Mouse (Mus musculus): ENCODE measurements at regions not wholly inside any gene's neighbourhood (a gene's known extent, or its start where the extent isn't known, plus 50 kb on each side); places are given as distances from the start of the nearest gene placed in this dataset.
"Not testable (repeated sequence)": the region's sequence is repeated elsewhere in the genome, so short reads cannot be mapped to it uniquely, and the experiment has no call there.

DNA sequence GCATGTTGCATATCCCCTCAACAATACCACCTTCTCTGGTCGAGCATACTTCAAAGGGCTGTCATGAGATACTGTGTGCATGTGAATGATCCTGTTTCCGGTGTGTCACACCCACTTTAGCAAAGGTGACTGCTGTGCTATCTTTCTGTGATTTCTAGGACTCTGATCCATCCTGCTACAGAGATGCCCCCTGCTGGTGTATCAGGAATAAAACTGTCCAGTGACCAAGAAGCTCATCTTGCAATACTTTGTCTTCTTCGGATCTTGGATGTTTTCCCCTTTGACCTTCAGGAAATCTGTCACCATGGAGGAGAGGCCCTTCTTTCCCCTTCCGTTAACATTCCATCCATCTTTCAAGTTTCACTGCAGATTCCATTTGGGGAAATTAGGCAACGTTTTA lies 177.5 kb upstream of the Npvf start:
- H3K27me3 ChIP-seq (replicated peaks): no peaks in the 10 kb centered on the region
- H3K4me3 ChIP-seq (replicated peaks): no peak overlapping the region
- no peak for ATAC-seq
- no peaks in the 10 kb centered on the region for H3K9me3 ChIP-seq
- 54% methylated on average over 5 of the region's 5 CpGs for WGBS
- no peak overlapping the region for H3K9ac ChIP-seq
- no peaks in the 10 kb centered on the region for H3K36me3 ChIP-seq
- H3K4me2 ChIP-seq (replicated peaks): no peak overlapping the region
- no peak overlapping the region for H3K27ac ChIP-seq
- no peaks in the 10 kb centered on the region for H3K4me1 ChIP-seq (replicated peaks)

DNA sequence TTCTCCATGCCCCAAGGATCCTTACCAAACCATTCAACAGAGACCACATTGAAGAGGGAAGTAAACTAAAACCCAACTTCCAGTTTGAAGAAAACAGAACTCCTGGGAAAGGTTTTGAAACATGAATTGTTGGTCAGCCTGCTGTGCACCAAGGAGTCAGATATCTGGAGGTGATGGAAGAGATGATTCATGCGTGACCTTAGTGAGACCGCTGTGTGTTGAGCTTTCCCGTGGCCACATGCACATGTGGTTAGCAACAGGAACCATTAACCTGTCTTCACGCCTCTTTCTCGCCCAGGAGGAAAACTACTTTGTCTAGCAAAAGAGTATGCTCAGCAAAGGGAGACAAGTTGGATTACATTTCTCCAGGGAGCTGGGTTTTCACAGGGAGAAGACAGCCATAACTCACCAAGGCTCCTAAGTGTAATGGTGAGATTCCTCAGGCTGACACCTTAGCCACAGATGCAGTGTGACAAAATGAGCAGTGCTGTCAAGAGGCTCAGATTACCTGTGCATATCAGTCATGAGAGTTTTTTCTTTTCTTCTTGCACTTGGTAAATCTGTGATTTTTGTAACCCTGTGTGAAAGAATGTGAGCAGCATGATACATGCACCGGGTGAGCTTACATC lies 181.9 kb upstream of the Npvf start:
- no peaks in the 10 kb centered on the region for H3K36me3 ChIP-seq
- H3K4me1 ChIP-seq (replicated peaks): no peaks in the 10 kb centered on the region
- H3K9ac ChIP-seq: no peak overlapping the region
- 83% methylated on average over 6 of the region's 6 CpGs for WGBS
- H3K4me3 ChIP-seq (replicated peaks): no peak overlapping the region
- ATAC-seq: no peak
- H3K4me2 ChIP-seq (replicated peaks): no peak overlapping the region
- H3K27ac ChIP-seq: no peak overlapping the region
- H3K9me3 ChIP-seq: no peaks in the 10 kb centered on the region
- no peaks in the 10 kb centered on the region for H3K27me3 ChIP-seq (replicated peaks)

DNA sequence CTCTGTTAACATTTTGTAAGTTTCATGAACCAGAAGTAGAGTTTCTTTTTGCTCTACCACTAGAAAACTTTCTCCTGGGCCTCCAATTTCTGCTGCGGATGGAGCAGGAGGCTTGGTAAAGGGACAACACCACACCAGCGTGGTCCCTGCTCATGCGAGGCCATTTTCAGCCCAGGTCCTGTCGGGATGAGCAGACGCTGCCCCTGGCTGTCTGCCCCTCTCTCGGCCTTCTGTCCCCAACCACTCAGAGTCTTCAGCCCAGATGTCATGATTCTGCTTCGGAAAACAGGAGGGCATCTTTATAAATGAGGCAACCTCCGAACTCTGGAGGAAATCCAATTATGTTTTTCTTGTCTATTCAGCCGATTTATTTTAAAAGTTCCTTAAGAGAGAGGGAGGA lies 186.6 kb upstream of the Npvf start:
- Histone ChIP-seq H3K27ac (no peak overlapping the region), H3K36me3 (no peaks in the 10 kb centered on the region), H3K4me3 (replicated peaks) (no peak overlapping the region), H3K4me1 (replicated peaks) (no peaks in the 10 kb centered on the region), H3K4me2 (replicated peaks) (no peak overlapping the region), H3K9me3 (no peaks in the 10 kb centered on the region), H3K9ac (no peak overlapping the region), H3K27me3 (replicated peaks) (no peaks in the 10 kb centered on the region)
- ATAC-seq: no peak
- WGBS: 62% methylated on average over 9 of the region's 9 CpGs

DNA sequence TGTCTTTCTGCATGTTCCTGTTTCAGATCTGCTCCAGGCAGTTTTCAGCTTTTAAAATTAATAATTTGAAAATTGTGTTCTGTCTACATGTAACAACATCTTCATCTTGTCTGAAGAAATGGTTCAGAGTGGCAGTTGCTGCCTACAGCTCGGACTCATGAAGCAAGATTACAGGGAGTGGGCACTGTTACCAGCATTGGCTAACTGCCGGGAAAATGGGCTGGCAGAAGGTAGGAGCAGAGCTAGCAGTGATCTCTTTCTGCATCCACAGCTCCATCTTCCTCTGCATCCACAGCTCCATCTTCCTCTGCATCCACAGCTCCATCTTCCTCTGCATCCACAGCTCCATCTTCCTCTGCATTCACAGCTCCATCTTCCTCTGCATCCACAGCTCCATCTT lies 191.0 kb upstream of the Npvf start:
- H3K27me3 ChIP-seq (replicated peaks); H3K27ac ChIP-seq; H3K9ac ChIP-seq; ATAC-seq; H3K4me2 ChIP-seq (replicated peaks); H3K4me1 ChIP-seq (replicated peaks); H3K36me3 ChIP-seq; H3K9me3 ChIP-seq; H3K4me3 ChIP-seq (replicated peaks): not testable (repeated sequence)
- 84% methylated on average over 2 of the region's 2 CpGs for WGBS

DNA sequence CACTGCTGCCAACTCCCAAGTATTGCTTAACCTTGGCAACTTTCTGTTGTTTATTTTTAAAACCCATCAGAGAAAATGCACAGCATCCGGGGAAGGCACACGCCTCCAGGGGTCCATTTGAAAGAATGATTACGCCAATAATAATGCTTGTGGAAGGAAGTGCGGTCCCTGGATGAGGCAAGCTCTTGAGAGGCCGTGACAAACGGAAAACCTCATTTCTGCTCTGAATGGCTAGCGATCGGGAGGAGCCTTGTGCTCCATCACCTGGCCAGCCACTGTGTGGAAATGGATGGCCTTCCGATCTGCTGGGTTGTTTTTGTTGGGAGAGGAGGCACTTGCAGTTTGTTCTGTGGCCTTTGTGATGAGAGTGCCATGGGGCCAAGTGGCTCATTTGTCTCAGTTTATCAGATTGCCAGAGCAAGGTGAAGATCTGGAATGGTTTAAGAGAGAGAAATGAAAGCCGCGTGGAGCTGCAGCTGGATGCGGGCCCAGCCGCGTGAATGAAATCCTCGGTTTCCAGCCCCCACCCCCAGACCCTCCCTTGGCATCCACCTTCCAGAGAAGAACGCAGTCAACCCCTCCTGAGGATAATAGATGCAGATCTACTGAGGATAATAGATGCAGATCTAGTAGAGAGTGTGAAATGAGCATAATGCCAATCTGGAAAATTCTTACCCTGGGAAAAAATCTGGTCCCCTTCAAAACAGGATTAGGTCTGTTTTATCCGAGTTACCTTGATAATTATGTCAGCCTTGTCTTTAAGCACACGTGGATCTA lies 192.7 kb upstream of the Npvf start:
- no peaks in the 10 kb centered on the region for H3K4me1 ChIP-seq (replicated peaks)
- H3K36me3 ChIP-seq: no peaks in the 10 kb centered on the region
- H3K4me2 ChIP-seq (replicated peaks): no peak overlapping the region
- H3K9ac ChIP-seq: no peak overlapping the region
- no peak overlapping the region for H3K27ac ChIP-seq
- no peak overlapping the region for H3K4me3 ChIP-seq (replicated peaks)
- no peaks in the 10 kb centered on the region for H3K27me3 ChIP-seq (replicated peaks)
- no peaks in the 10 kb centered on the region for H3K9me3 ChIP-seq
- no peak for ATAC-seq
- 56% methylated on average over 18 of the region's 18 CpGs for WGBS

DNA sequence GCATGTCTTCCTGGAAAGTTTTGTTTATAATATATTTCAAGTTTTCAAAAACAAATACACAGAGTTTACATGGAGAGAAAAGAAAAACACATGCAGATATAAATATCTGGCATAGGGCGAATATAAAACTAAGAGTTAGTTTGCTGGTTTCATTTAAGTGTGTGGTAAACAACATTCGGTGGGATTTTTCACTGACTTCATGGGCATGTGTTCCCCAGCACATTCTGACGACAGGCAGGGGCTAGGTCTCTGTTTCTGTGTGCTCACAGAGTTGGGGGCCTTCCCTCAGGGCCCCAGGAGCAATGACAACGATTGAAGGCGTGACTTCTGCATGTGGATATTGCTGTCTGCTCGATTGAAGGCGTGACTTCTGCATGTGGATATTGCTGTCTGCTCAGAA lies 193.3 kb upstream of the Npvf start:
- Histone ChIP-seq H3K4me3 (replicated peaks) (no peak overlapping the region), H3K27me3 (replicated peaks) (no peaks in the 10 kb centered on the region), H3K36me3 (no peaks in the 10 kb centered on the region), H3K27ac (no peak overlapping the region), H3K4me1 (replicated peaks) (no peaks in the 10 kb centered on the region), H3K9me3 (no peaks in the 10 kb centered on the region), H3K4me2 (replicated peaks) (no peak overlapping the region), H3K9ac (no peak overlapping the region)
- no peak for ATAC-seq
- 65% methylated on average over 7 of the region's 7 CpGs for WGBS

DNA sequence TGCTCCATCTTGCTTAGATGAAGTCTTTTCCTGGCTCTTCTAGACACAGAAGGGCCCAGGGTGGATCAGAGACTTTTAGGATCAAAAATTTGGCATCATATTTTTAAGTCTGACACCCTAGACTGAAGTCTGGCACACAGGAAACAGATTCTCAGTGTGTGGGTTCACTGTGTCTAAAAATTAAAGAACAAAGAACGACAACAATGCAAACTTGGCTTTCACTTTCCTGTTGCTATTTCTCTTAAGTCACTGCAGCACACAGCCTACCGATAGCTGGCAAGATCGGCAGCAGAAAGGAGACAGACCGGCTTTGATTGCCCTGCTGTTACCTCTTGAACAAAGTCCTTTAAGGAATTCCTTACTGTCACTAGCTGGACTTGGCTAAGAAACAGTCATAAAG lies 204.9 kb upstream of the Npvf start:
- H3K27me3 ChIP-seq (replicated peaks): no peaks in the 10 kb centered on the region
- no peaks in the 10 kb centered on the region for H3K4me1 ChIP-seq (replicated peaks)
- H3K36me3 ChIP-seq: no peaks in the 10 kb centered on the region
- H3K4me3 ChIP-seq (replicated peaks): no peak overlapping the region
- no peaks in the 10 kb centered on the region for H3K9me3 ChIP-seq
- no peak overlapping the region for H3K4me2 ChIP-seq (replicated peaks)
- 69% methylated on average over 4 of the region's 4 CpGs for WGBS
- no peak overlapping the region for H3K9ac ChIP-seq
- ATAC-seq: no peak
- H3K27ac ChIP-seq: no peak overlapping the region

DNA sequence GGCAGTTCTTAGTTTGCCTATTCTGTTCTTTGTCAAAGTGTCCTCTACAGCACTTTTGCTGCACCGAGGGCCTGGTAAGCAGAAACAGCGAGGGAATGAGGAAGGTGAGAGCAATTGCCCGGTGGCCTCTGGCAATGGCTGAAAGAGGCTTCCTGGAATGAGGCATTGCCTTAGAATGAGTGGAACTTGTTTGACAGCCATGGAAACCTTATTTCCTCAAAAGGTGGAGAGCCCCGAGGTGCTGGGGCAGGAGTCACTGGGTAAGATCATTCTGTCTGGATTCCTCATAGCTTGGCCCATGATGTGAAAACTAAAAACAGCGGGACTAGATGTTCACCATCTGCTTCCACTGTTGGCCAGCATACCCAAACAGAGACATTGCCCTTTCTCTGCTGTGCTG lies 223.8 kb upstream of the Npvf start:
- no peaks in the 10 kb centered on the region for H3K36me3 ChIP-seq
- no peak overlapping the region for H3K4me3 ChIP-seq (replicated peaks)
- ATAC-seq: no peak
- WGBS: 68% methylated on average over 5 of the region's 5 CpGs
- no peak overlapping the region for H3K4me2 ChIP-seq (replicated peaks)
- no peaks in the 10 kb centered on the region for H3K4me1 ChIP-seq (replicated peaks)
- H3K27me3 ChIP-seq (replicated peaks): no peaks in the 10 kb centered on the region
- no peaks in the 10 kb centered on the region for H3K9me3 ChIP-seq
- no peak overlapping the region for H3K27ac ChIP-seq
- H3K9ac ChIP-seq: no peak overlapping the region

DNA sequence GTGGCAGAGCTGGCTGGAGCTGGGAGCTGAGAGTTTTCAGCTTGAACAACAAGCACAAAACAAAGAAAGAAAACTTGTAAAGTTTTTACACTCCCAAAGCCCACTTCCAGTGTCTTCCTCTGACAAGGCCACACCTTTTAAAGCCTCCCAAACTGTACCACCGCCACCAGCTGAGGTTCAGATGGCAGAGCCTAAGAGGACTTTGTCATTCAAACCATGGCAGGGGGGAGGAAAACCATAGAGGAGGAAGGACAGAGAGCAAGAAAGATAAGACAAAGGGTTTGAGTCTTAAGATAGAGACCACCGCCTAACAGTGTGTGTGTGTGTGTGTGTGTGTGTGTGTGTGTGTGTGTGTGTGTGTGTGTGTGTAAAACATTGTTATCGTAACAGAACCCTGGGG lies 228.1 kb upstream of the Npvf start:
- ATAC-seq: no peak
- 64% methylated on average over 3 of the region's 3 CpGs for WGBS
- no peaks in the 10 kb centered on the region for H3K9me3 ChIP-seq
- no peaks in the 10 kb centered on the region for H3K4me1 ChIP-seq (replicated peaks)
- no peak overlapping the region for H3K9ac ChIP-seq
- H3K27ac ChIP-seq: no peak overlapping the region
- no peaks in the 10 kb centered on the region for H3K27me3 ChIP-seq (replicated peaks)
- no peak overlapping the region for H3K4me3 ChIP-seq (replicated peaks)
- no peaks in the 10 kb centered on the region for H3K36me3 ChIP-seq
- H3K4me2 ChIP-seq (replicated peaks): no peak overlapping the region

DNA sequence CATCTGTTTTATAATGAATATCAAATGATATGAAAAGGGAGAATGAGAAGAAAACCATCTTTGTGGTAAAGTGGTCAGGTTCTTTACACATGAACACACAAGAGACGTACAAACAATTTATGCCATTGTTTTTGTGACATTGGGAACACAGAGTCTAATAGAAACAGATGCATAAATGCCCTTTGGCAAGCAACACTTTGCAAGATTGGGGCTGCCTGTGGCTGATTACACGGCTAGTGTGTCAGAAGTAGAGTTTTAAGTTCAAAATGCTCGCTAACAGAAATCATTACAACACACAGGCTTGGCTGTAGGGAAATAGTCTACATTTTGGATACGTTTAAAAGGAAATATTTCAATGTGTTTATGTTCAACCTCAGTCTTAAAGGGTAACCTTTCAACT lies 228.5 kb upstream of the Npvf start:
- Histone ChIP-seq H3K4me1 (replicated peaks) (no peaks in the 10 kb centered on the region), H3K4me2 (replicated peaks) (no peak overlapping the region), H3K27me3 (replicated peaks) (no peaks in the 10 kb centered on the region), H3K4me3 (replicated peaks) (no peak overlapping the region), H3K27ac (no peak overlapping the region), H3K9me3 (no peaks in the 10 kb centered on the region), H3K36me3 (no peaks in the 10 kb centered on the region), H3K9ac (no peak overlapping the region)
- no peak for ATAC-seq
- WGBS: 66% methylated on average over 4 of the region's 4 CpGs

DNA sequence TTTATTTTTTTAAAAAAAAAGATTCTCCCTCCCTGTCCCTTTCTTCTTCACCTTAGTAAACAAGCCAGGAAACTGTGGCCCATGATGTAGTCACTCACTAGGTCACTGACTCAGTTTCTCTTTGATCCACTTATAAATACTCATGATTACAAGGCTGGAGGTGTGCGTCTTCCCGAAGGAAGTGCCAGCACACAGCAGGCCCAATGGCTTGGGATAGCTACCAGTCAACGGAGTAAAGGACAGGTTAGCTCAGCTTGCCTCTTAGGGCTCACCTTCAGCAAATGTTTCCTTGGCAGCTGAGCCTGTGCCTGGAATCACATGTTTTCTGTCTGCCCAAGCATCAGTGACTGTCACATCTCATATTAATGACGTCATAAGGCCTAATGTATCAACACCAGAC lies 230.8 kb upstream of the Npvf start:
- no peaks in the 10 kb centered on the region for H3K36me3 ChIP-seq
- H3K4me2 ChIP-seq (replicated peaks): no peak overlapping the region
- H3K4me1 ChIP-seq (replicated peaks): no peaks in the 10 kb centered on the region
- no peak overlapping the region for H3K27ac ChIP-seq
- no peak overlapping the region for H3K4me3 ChIP-seq (replicated peaks)
- ATAC-seq: no peak
- H3K9ac ChIP-seq: no peak overlapping the region
- H3K27me3 ChIP-seq (replicated peaks): no peaks in the 10 kb centered on the region
- WGBS: 93% methylated on average over 4 of the region's 4 CpGs
- H3K9me3 ChIP-seq: no peaks in the 10 kb centered on the region

DNA sequence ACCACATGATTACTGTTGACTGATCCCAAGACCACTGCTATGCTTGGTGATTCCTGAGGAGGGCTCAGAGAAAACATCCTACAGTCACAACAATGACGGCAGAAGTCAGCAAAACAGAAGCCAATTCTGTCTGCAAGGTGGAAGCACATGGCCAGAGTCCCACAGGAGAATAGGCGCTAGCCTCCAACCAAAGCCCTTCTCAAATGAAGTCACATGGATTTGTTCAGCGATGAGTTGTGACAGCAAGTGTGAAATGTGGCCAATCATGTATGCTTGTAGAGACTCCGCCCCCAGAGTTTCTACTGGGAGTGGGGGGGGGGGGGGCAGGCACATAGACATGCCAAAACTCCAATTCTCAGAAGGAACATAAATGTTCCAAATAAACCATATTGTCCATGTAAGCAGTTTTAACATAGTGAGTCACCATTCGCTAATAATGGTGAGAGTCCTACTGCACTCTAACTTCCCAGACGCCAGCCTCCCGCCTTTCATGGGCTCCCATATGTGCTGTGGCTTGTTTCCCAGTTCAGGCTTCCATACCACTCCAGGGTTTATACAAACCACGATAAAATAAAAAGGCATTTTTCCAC lies 231.6 kb upstream of the Npvf start:
- Histone ChIP-seq H3K27ac (no peak overlapping the region), H3K36me3 (no peaks in the 10 kb centered on the region), H3K4me2 (replicated peaks) (no peak overlapping the region), H3K4me3 (replicated peaks) (no peak overlapping the region), H3K4me1 (replicated peaks) (peaks cover 8% of the 10 kb centered on the region), H3K27me3 (replicated peaks) (0 out of 2 replicates have a peak, but pooled peaks cover 3% of the 10 kb centered on the region), H3K9ac (no peak overlapping the region), H3K9me3 (no peaks in the 10 kb centered on the region)
- WGBS: 82% methylated on average over 8 of the region's 8 CpGs
- ATAC-seq: no peak
